Mouse (Mus musculus): ENCODE data around the gene Syngr2. TPM values are rescaled to one million over a fixed set of nuclear protein-coding genes. Genes with fewer than 3 reads are reported as not detected.
"Not testable (repeated sequence)": the region's sequence is repeated elsewhere in the genome, so short reads cannot be mapped to it uniquely, and the experiment has no call there.

Syngr2 gene
- polyA plus RNA-seq, 1 experiment from 2014 or later: 24.4 TPM

GRCm38 (mm10) chr11:117833509-117833908, 24.0 kb downstream of the Syngr2 start:
- not testable (repeated sequence) for H3K9me3 ChIP-seq (replicated peaks); H3K36me3 ChIP-seq; H3K27ac ChIP-seq; DNase-seq (ENCODE audit: low spot score); H3K4me3 ChIP-seq; H3K27me3 ChIP-seq (ENCODE audit: low read depth, poor library complexity, severe bottlenecking)
- 83% methylated on average over 6 of the region's 6 CpGs for WGBS
- peaks cover 30% of the 10 kb centered on the region for H3K4me1 ChIP-seq

DNA sequence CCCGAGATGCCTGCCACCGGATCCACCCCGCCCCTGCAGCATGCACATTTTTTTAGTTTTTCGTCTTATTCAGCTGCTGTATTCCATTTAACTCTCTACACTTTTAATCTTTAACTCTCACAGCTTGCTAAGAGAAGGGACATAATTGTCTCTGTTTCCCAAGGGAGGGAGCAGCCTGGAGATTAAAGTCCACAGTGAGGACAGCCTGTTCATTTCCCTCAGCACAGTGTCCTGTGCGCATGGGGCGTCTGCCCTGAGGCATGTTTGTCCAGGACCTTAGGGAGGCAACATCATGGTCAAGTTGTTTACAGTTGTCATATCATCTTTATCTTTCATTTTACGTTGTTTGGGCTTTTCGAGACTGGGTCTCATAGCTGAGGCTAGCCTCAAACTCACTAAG, 24.6 kb downstream of the Syngr2 start:
- Histone ChIP-seq H3K9me3 (replicated peaks) (no peaks in the 10 kb centered on the region), H3K36me3 (no peaks in the 10 kb centered on the region), H3K4me1 (peaks cover 29% of the 10 kb centered on the region), H3K27me3 (ENCODE audit: low read depth, poor library complexity, severe bottlenecking) (no peaks in the 10 kb centered on the region), H3K27ac (no peak overlapping the region), H3K4me3 (no peak overlapping the region)
- DNase-seq (ENCODE audit: low spot score): no peak
- 94% methylated on average over 8 of the region's 8 CpGs for WGBS

DNA sequence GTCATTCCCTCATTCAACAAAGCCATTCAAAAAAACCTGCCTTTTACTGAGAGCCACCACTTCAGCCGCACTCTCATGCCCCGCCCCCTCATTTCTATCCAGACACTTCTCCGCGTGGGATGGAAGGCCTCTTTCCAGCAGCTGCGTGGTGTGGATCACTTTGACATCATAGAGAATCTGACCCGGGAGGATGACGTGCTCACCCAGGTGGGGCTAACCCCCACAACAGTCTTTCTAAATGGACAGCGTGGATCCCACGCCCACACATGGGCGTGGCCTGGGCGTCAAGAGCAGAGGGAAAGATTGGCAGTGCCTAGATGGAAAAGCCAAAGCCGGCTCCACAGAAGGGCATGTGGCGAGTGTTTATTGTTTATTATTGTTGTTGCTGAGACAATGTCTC, 26.8 kb downstream of the Syngr2 start:
- no peak for DNase-seq (ENCODE audit: low spot score)
- Histone ChIP-seq H3K36me3 (no peaks in the 10 kb centered on the region), H3K27ac (no peak overlapping the region), H3K9me3 (replicated peaks) (no peaks in the 10 kb centered on the region), H3K27me3 (ENCODE audit: low read depth, poor library complexity, severe bottlenecking) (no peaks in the 10 kb centered on the region), H3K4me1 (peaks cover 28% of the 10 kb centered on the region), H3K4me3 (peak overlapping the region; percentile 18; the same call in 1 of the 2 replicates)
- 30% methylated on average over 13 of the region's 13 CpGs for WGBS

GRCm38 (mm10) chr11:117838572-117838971, 29.1 kb downstream of the Syngr2 start:
- DNase-seq (ENCODE audit: low spot score): no peak
- Histone ChIP-seq H3K4me1 (peaks cover 17% of the 10 kb centered on the region), H3K4me3 (no peak overlapping the region), H3K36me3 (no peaks in the 10 kb centered on the region), H3K9me3 (replicated peaks) (no peaks in the 10 kb centered on the region), H3K27me3 (ENCODE audit: low read depth, poor library complexity, severe bottlenecking) (no peaks in the 10 kb centered on the region), H3K27ac (peak overlapping the region; percentile 10; the same call in 1 of the 2 replicates)
- 76% methylated on average over 2 of the region's 2 CpGs for WGBS

DNA sequence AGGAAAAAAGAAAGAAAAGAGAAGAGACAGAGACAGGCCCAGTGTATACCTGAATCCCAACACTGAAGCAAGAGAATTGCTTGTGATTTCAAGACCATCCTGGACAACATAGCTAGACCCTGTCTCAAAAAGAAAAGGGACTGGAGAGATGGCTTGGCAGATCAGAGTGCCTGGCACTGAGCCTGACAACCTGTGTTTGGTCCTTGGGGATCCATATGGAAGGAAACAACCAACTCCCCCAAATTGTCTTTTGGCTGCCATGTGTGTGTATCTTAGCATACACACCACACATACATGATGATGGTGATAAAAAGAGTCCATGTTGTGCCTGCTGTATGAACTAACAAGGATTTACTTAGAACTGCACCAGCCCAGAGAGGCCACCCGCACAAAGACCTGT, 29.6 kb downstream of the Syngr2 start:
- Histone ChIP-seq H3K4me3 (no peak overlapping the region), H3K27ac (no peak overlapping the region), H3K9me3 (replicated peaks) (no peaks in the 10 kb centered on the region), H3K4me1 (peaks cover 17% of the 10 kb centered on the region), H3K36me3 (no peaks in the 10 kb centered on the region), H3K27me3 (ENCODE audit: low read depth, poor library complexity, severe bottlenecking) (no peaks in the 10 kb centered on the region)
- WGBS: 82% methylated on average over 1 of the region's 1 CpGs
- DNase-seq (ENCODE audit: low spot score): no peak

DNA sequence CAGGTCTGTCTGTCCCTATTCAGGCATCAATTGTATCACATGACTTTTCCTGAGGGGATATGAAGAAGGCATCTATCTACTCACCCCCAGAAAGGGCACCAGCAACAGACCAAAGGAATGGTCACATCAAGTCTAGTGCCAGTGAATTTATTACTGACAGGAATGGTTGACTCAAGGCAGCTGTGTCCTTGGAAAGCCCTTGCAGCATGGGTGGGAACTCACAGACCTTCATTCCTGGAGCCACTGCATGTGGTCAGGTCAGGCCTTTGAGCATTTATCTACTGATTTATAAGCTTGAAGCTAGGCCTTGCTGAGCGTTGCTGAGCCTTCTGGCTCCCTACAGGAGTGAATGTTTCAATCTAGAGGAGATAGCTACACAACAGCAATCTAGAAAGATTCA, 31.4 kb downstream of the Syngr2 start:
- Histone ChIP-seq H3K9me3 (replicated peaks) (no peaks in the 10 kb centered on the region), H3K36me3 (no peaks in the 10 kb centered on the region), H3K27me3 (ENCODE audit: low read depth, poor library complexity, severe bottlenecking) (no peaks in the 10 kb centered on the region), H3K4me3 (no peak overlapping the region), H3K27ac (no peak overlapping the region), H3K4me1 (peaks cover 10% of the 10 kb centered on the region)
- DNase-seq (ENCODE audit: low spot score): no peak
- WGBS: 60% methylated on average over 1 of the region's 1 CpGs

- 83% methylated on average over 2 of the region's 2 CpGs for WGBS
Observed at GRCm38 (mm10) chr11:117843434-117843833, 34.0 kb downstream of the Syngr2 start.

GRCm38 (mm10) chr11:117844997-117845396, 35.5 kb downstream of the Syngr2 start:
- Histone ChIP-seq H3K27ac (no peak overlapping the region), H3K9me3 (replicated peaks) (no peaks in the 10 kb centered on the region), H3K4me1 (peaks cover 21% of the 10 kb centered on the region), H3K4me3 (no peak overlapping the region), H3K36me3 (no peaks in the 10 kb centered on the region), H3K27me3 (ENCODE audit: low read depth, poor library complexity, severe bottlenecking) (no peaks in the 10 kb centered on the region)
- no peak for DNase-seq (ENCODE audit: low spot score)
- WGBS: 85% methylated on average over 2 of the region's 2 CpGs

More at GRCm38 (mm10) chr11:117843434-117843833, 34.0 kb downstream of the Syngr2 start:
- Histone ChIP-seq H3K27me3 (ENCODE audit: low read depth, poor library complexity, severe bottlenecking) (no peaks in the 10 kb centered on the region), H3K4me3 (no peak overlapping the region), H3K9me3 (replicated peaks) (no peaks in the 10 kb centered on the region), H3K27ac (no peak overlapping the region), H3K4me1 (peaks cover 15% of the 10 kb centered on the region), H3K36me3 (no peaks in the 10 kb centered on the region)
- DNase-seq (ENCODE audit: low spot score): no peak

GRCm38 (mm10) chr11:117845651-117846050, 36.2 kb downstream of the Syngr2 start:
- Histone ChIP-seq H3K9me3 (replicated peaks) (no peaks in the 10 kb centered on the region), H3K36me3 (peaks cover 4% of the 10 kb centered on the region), H3K27ac (no peak overlapping the region), H3K27me3 (ENCODE audit: low read depth, poor library complexity, severe bottlenecking) (no peaks in the 10 kb centered on the region), H3K4me3 (no peak overlapping the region), H3K4me1 (peaks cover 27% of the 10 kb centered on the region)
- WGBS: 90% methylated on average over 2 of the region's 2 CpGs
- DNase-seq (ENCODE audit: low spot score): no peak

- Histone ChIP-seq H3K4me3 (no peak overlapping the region), H3K36me3 (peaks cover 14% of the 10 kb centered on the region), H3K27me3 (ENCODE audit: low read depth, poor library complexity, severe bottlenecking) (no peaks in the 10 kb centered on the region), H3K27ac (no peak overlapping the region), H3K4me1 (peaks cover 27% of the 10 kb centered on the region), H3K9me3 (replicated peaks) (no peaks in the 10 kb centered on the region)
- no peak for DNase-seq (ENCODE audit: low spot score)
- WGBS: 67% methylated on average over 5 of the region's 5 CpGs
Observed at GRCm38 (mm10) chr11:117846640-117847039, 37.2 kb downstream of the Syngr2 start.

GRCm38 (mm10) chr11:117847593-117848215, 38.2 kb downstream of the Syngr2 start:
- no peaks in the 10 kb centered on the region for H3K9me3 ChIP-seq (replicated peaks)
- H3K27ac ChIP-seq: peak overlapping the region; percentile 93
- WGBS: 79% methylated on average over 7 of the region's 7 CpGs
- DNase-seq (ENCODE audit: low spot score): no peak
- no peaks in the 10 kb centered on the region for H3K27me3 ChIP-seq (ENCODE audit: low read depth, poor library complexity, severe bottlenecking)
- H3K4me1 ChIP-seq: peaks cover 30% of the 10 kb centered on the region
- H3K4me3 ChIP-seq: peak overlapping the region; percentile 89; the same call in 1 of the 2 replicates
- H3K36me3 ChIP-seq: peaks cover 24% of the 10 kb centered on the region

DNA sequence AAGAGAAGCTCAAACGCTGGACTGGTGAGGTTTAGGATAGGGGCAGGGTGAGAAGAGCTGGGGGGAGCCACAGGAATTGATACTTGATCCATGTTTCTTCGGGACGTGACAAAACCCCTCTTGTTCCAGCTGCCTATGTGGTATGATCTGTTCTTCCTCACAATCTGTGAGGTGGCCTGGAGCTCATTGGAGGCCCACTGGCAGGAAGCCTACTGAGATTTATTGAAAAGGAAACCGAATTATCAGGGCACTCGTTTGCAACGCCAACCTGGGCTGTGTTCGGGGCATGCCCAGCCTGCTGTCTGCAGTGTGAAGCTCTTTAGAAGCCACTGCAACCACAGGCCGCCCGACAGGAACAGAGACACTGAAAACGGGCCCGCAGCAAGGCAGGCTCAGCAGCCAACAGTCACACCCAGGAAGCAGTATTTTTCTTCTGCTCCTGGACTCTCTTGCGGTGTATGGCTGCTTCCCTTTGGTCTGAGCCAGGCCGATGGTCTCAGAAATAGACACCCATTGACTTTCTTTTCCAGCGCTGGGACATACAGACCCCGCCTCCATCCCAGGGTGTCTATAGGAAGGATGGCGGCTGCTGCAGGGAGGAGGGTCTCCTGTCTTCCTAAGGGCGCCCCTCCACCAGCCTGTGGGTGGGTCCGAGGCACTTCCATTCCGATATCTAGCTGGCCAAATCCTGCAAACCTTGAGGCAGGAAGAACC, 39.0 kb downstream of the Syngr2 start:
- WGBS: 9% methylated on average over 19 of the region's 19 CpGs
- no peaks in the 10 kb centered on the region for H3K9me3 ChIP-seq (replicated peaks)
- peak overlapping the region; percentile 93 for H3K27ac ChIP-seq
- H3K4me3 ChIP-seq: peak overlapping the region; percentile 89
- H3K36me3 ChIP-seq: peaks cover 31% of the 10 kb centered on the region
- H3K4me1 ChIP-seq: peaks cover 30% of the 10 kb centered on the region
- DNase-seq (ENCODE audit: low spot score): peak; percentile 62
- no peaks in the 10 kb centered on the region for H3K27me3 ChIP-seq (ENCODE audit: low read depth, poor library complexity, severe bottlenecking)

- under 1% methylated on average over 51 of the region's 51 CpGs for WGBS
- H3K4me3 ChIP-seq: peak within 1 kb of the TSS; percentile 89
- peaks cover 38% of the 10 kb centered on the region for H3K36me3 ChIP-seq
- H3K27me3 ChIP-seq (ENCODE audit: low read depth, poor library complexity, severe bottlenecking): no peaks in the 10 kb centered on the region
- H3K4me1 ChIP-seq: peaks cover 30% of the 10 kb centered on the region
- H3K9me3 ChIP-seq (replicated peaks): no peaks in the 10 kb centered on the region
- H3K27ac ChIP-seq: peak within 1 kb of the TSS; percentile 93
- peak; percentile 99 for DNase-seq (ENCODE audit: low spot score)
Observed at GRCm38 (mm10) chr11:117848985-117849671, 39.7 kb downstream of the Syngr2 start, which contains the start of gene Birc5. TSS of gene Birc5 (plus strand) at chr11:117849251.
